Mouse (Mus musculus) erythroblast, embryonic 14.5 days (primary cell): ENCODE results near the gene Alms1.

Experiments used
- GATA1 ChIP-seq: IDR thresholded peaks from 2 replicates; pipeline ENCODE4 v1.6.1; 2012; ENCODE audit warnings: low read length, inconsistent platforms, mixed read lengths
- TAL1 ChIP-seq: IDR thresholded peaks from 3 replicates; pipeline ENCODE4 v1.6.1; 2012; ENCODE audit warnings: low read length, inconsistent platforms, mixed read lengths

GRCm38 (mm10) chr6:85633165-85633564 is 45.8 kb downstream of the Alms1 start:
- TF ChIP-seq GATA1 (no peak), TAL1 (no peak)
